Mouse (Mus musculus) neural tube, embryonic 13.5 days (tissue): ENCODE data around the gene Orm1. TPM values are rescaled to one million over a fixed set of nuclear protein-coding genes. Genes with fewer than 3 reads are reported as not detected.

Experiments
- ATAC-seq: fragments of 200-750 bp; cut with Nextera tagmentation; 2 replicates; pipeline ENCODE4 v1.8.0; 2017; ENCODE audit warnings: low read depth, mild to moderate bottlenecking, moderate TSS enrichment, moderate library complexity
- H3K27ac ChIP-seq: fragments of 300-500 bp; sonication (generic); replicated peaks from 2 replicates; pipeline ENCODE4 v1.5.1; 2015; ENCODE audit warnings: moderate library complexity, mild to moderate bottlenecking, inconsistent platforms
- H3K27me3 ChIP-seq: fragments of 300-500 bp; sonication (generic); 2 replicates; pipeline ENCODE4 v1.6.1; 2015; ENCODE audit warnings: mild to moderate bottlenecking, inconsistent platforms
- H3K36me3 ChIP-seq: fragments of 300-500 bp; sonication (generic); 2 replicates; pipeline ENCODE4 v1.6.1; 2015; ENCODE audit warnings: mild to moderate bottlenecking, inconsistent platforms
- H3K4me1 ChIP-seq: fragments of 300-500 bp; sonication (generic); replicated peaks from 2 replicates; pipeline ENCODE4 v1.6.1; 2015; ENCODE audit warnings: inconsistent platforms
- H3K4me2 ChIP-seq: fragments of 300-500 bp; sonication (generic); 2 replicates; pipeline ENCODE4 v1.6.1; 2015; ENCODE audit warnings: inconsistent platforms, mild to moderate bottlenecking, moderate library complexity
- H3K4me3 ChIP-seq: fragments of 300-500 bp; sonication (generic); 2 replicates; pipeline ENCODE4 v1.5.1; 2015; ENCODE audit warnings: mild to moderate bottlenecking, inconsistent platforms
- H3K9ac ChIP-seq: fragments of 300-500 bp; sonication (generic); 2 replicates; pipeline ENCODE4 v1.6.1; 2015; ENCODE audit warnings: moderate library complexity, mild to moderate bottlenecking, inconsistent platforms
- H3K9me3 ChIP-seq: fragments of 300-500 bp; sonication (generic); 2 replicates; pipeline ENCODE4 v1.6.1; 2016; ENCODE audit warnings: inconsistent platforms
- WGBS: fragments of 180-500 bp; shearing (Covaris S2); methylation state at CpG from one replicate; pipeline ENCODE4 v1.1.7; 2015; 5-methylcytosine and 5-hydroxymethylcytosine counted together
- polyA plus RNA-seq: library from polyadenylated mRNA; unstranded; fragments of >200 nt; fragmentation: Nextera tagmentation; extraction: Ambion mirVana; gene quantifications from 2 replicates; pipeline ENCODE4 v1.2.1, GENCODE M21; 2015

Gene Orm1
- polyA plus RNA-seq, 1 experiment from 2014 or later, result not detected

DNA sequence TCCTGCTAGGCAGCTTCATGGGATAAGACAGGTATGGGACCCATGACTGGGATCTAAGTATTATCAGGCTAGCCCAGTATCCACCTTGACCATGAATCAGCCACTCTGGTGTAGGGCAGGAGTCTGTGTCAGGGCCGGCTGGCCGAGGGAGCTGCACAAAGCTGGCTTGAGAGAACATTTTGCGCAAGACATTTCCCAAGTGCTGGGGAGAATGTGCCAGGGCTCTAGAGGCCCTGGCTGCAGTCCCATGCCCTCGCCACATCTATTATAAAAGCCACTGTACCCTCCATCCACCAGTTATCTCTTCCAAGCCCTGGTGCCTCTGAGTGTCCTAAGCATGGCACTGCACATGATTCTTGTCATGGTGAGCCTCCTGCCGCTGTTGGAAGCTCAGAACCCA lies 17.8 kb downstream of the Orm1 start, which contains the start of gene Orm2:
Gene Orm2 (plus strand): TSS at position 300 of the 400 bp plus-strand sequence.
- Histone ChIP-seq H3K36me3 (0 out of 2 replicates have a peak, but pooled peaks cover 1% of the 10 kb centered on the region), H3K4me1 (peaks cover 8% of the 10 kb centered on the region), H3K4me3 (no peak within 1 kb of the TSS), H3K9ac (no peak within 1 kb of the TSS), H3K27ac (no peak within 1 kb of the TSS), H3K4me2 (no peak within 1 kb of the TSS), H3K9me3 (no peaks in the 10 kb centered on the region), H3K27me3 (no peaks in the 10 kb centered on the region)
- no peak for ATAC-seq
- 91% methylated on average over 5 of the region's 5 CpGs for WGBS

DNA sequence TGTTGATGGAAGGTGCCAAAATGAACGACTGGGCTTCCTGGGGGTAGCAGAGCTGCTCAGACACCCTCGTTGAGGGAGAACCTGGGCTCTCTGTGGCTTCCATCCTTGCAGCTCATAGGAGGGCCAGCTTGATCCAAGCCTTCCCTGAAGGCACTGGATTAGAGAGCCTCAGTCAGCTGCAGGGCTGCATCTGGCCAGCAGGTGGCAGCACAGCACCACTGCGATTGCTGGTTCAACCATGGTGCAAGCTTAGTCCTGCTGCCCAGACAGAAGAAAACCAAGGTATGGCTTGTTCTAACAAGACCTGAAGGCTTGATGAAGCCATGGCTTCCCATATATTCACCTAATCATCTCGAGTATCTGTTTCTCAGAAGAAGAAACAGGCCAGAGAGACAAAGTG lies 24.2 kb downstream of the Orm1 start:
- 16% methylated on average over 4 of the region's 4 CpGs for WGBS

DNA sequence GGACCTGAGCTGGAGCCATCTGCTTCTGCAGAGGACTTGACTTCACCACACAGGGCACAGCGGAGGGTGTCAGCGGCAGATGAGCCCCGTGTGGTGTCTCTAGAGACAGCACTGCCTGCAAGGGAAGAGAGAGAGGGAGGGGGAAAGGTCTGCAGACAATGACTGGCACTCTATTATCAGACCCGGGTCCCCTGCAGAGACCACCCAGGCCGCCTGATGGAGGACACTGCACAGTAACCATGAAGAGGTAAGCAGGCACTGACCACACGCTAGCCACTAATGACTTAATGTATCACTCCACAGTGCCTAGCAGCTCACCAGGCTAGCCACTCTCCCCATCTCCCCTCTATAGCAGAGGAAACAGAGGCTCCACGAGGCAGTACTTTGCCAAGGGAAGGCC lies 26.5 kb downstream of the Orm1 start:
- Histone ChIP-seq H3K36me3 (peaks cover 32% of the 10 kb centered on the region; the same call in 1 of the 2 replicates), H3K27ac (no peak overlapping the region)
- 30% methylated on average over 7 of the region's 7 CpGs for WGBS

More for the DNA sequence above, 24.2 kb downstream of the Orm1 start:
- no peaks in the 10 kb centered on the region; the same call in 1 of the 2 replicates for H3K4me1 ChIP-seq
- H3K4me3 ChIP-seq, result no peak overlapping the region
- peaks cover 19% of the 10 kb centered on the region; the same call in 1 of the 2 replicates for H3K36me3 ChIP-seq
- no peak overlapping the region for H3K9ac ChIP-seq
- H3K9me3 ChIP-seq, result no peaks in the 10 kb centered on the region
- H3K4me2 ChIP-seq, result no peak overlapping the region
- H3K27me3 ChIP-seq, result no peaks in the 10 kb centered on the region
- no peak overlapping the region for H3K27ac ChIP-seq
- ATAC-seq, result 0 out of 2 replicates have a peak, but pooled peaks have one; percentile 44

GRCm38 (mm10) chr4:63371890-63372289 lies 27.5 kb downstream of the Orm1 start:
- H3K4me1 ChIP-seq, result no peaks in the 10 kb centered on the region; the same call in 1 of the 2 replicates
- H3K4me3 ChIP-seq, result no peak overlapping the region
- H3K27me3 ChIP-seq, result no peaks in the 10 kb centered on the region
- H3K36me3 ChIP-seq, result peaks cover 39% of the 10 kb centered on the region
- H3K27ac ChIP-seq, result no peak overlapping the region
- H3K9me3 ChIP-seq, result no peaks in the 10 kb centered on the region
- ATAC-seq, result no peak
- H3K9ac ChIP-seq, result no peak overlapping the region
- H3K4me2 ChIP-seq, result no peak overlapping the region
- WGBS, result 69% methylated on average over 3 of the region's 3 CpGs

More for the DNA sequence above, 26.5 kb downstream of the Orm1 start:
- no peak for ATAC-seq
- Histone ChIP-seq H3K9ac (no peak overlapping the region), H3K4me2 (no peak overlapping the region), H3K4me3 (no peak overlapping the region), H3K27me3 (no peaks in the 10 kb centered on the region), H3K9me3 (no peaks in the 10 kb centered on the region), H3K4me1 (no peaks in the 10 kb centered on the region; the same call in 1 of the 2 replicates)

DNA sequence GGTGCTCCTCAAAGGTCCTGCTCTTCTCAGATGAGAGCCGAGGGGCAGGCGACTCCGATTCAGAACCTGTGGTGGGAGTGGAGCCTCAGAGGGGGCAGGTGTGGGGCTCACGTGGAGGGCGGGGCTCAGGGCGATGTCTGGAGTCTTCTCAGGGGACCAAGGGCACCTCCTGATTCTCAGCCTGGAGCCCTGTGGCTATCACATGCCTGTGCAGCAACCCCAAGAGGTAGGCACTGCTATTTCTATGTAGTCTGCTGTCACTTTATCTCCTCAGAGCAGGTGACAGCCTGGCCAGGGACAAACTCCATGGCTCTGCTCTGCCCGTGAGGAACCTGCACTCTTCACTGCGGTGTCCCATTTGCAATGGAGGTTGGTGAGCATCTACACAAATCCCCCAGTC lies 29.0 kb downstream of the Orm1 start:
- ATAC-seq, result no peak
- no peak overlapping the region for H3K4me3 ChIP-seq
- H3K9me3 ChIP-seq, result no peaks in the 10 kb centered on the region
- H3K27ac ChIP-seq, result no peak overlapping the region
- H3K4me1 ChIP-seq, result no peaks in the 10 kb centered on the region; the same call in 1 of the 2 replicates
- H3K27me3 ChIP-seq, result no peaks in the 10 kb centered on the region
- no peak overlapping the region for H3K4me2 ChIP-seq
- H3K9ac ChIP-seq, result no peak overlapping the region
- WGBS, result 92% methylated on average over 8 of the region's 8 CpGs
- H3K36me3 ChIP-seq, result peaks cover 41% of the 10 kb centered on the region

GRCm38 (mm10) chr4:63374331-63374730 lies 30.0 kb downstream of the Orm1 start:
- Histone ChIP-seq H3K27ac (no peak overlapping the region), H3K4me3 (no peak overlapping the region), H3K36me3 (peaks cover 50% of the 10 kb centered on the region), H3K9ac (no peak overlapping the region), H3K9me3 (no peaks in the 10 kb centered on the region), H3K27me3 (no peaks in the 10 kb centered on the region), H3K4me1 (no peaks in the 10 kb centered on the region; the same call in 1 of the 2 replicates), H3K4me2 (no peak overlapping the region)
- ATAC-seq, result no peak
- 80% methylated on average over 12 of the region's 12 CpGs for WGBS

DNA sequence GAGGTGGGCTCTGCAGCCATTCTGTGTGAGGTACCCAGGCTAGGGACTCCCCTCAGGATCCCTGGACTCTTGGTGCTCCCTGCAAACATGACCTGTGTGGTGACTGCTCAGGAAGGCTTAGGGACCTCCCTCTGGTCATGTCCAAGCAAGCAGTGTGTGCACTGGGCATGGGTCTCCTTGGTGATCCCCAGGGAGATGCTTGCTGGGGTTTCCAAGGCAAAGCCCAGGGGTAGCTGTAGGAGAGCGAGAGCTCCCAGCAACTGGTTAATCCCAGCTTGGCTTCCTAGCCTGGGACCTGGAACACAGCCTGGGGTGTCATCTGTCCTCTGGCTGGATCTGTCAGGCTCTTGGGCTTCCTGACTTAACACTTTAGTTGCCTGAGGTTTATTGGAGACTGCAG lies 31.0 kb downstream of the Orm1 start:
- no peak overlapping the region for H3K27ac ChIP-seq
- no peaks in the 10 kb centered on the region for H3K27me3 ChIP-seq
- no peaks in the 10 kb centered on the region for H3K4me1 ChIP-seq
- 87% methylated on average over 1 of the region's 1 CpGs for WGBS
- no peak overlapping the region for H3K4me2 ChIP-seq
- no peak for ATAC-seq
- H3K4me3 ChIP-seq, result no peak overlapping the region
- no peaks in the 10 kb centered on the region for H3K9me3 ChIP-seq
- H3K36me3 ChIP-seq, result peaks cover 61% of the 10 kb centered on the region
- H3K9ac ChIP-seq, result no peak overlapping the region

GRCm38 (mm10) chr4:63377483-63377882 lies 33.1 kb downstream of the Orm1 start:
- WGBS, result 69% methylated on average over 7 of the region's 7 CpGs
- H3K27me3 ChIP-seq, result no peaks in the 10 kb centered on the region
- no peak overlapping the region for H3K4me2 ChIP-seq
- H3K4me1 ChIP-seq, result no peaks in the 10 kb centered on the region
- no peak overlapping the region for H3K27ac ChIP-seq
- ATAC-seq, result no peak
- H3K36me3 ChIP-seq, result peaks cover 77% of the 10 kb centered on the region
- no peaks in the 10 kb centered on the region for H3K9me3 ChIP-seq
- no peak overlapping the region for H3K4me3 ChIP-seq
- H3K9ac ChIP-seq, result no peak overlapping the region

GRCm38 (mm10) chr4:63382676-63383369 lies 38.5 kb downstream of the Orm1 start:
- Histone ChIP-seq H3K4me1 (peaks cover 7% of the 10 kb centered on the region), H3K27me3 (no peaks in the 10 kb centered on the region), H3K4me3 (no peak overlapping the region), H3K9me3 (no peaks in the 10 kb centered on the region), H3K27ac (no peak overlapping the region), H3K4me2 (no peak overlapping the region), H3K36me3 (peaks cover 53% of the 10 kb centered on the region), H3K9ac (no peak overlapping the region)
- WGBS, result 84% methylated on average over 4 of the region's 4 CpGs
- no peak for ATAC-seq

DNA sequence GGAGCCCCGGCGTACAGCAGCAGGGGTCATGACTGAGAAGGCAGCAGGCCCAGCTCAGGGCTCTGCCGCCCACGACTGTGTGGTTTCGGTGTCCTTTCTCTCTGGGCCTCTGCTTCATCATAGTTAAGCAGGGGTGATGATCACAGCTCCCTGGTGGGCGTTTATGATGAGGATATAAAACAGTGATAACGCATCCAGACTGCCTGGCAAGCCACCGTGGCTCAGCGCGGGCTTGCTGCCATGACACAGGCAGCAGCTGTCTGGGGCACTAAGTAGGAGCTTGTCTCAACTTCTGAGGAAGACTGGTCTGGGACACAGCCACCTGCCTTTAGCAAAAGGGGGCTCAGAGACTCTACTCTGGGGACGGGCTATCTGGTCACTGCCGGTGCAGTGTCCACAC lies 39.1 kb downstream of the Orm1 start:
- Histone ChIP-seq H3K9ac (no peak overlapping the region), H3K27me3 (no peaks in the 10 kb centered on the region), H3K4me2 (no peak overlapping the region), H3K4me3 (no peak overlapping the region), H3K36me3 (peaks cover 47% of the 10 kb centered on the region), H3K27ac (no peak overlapping the region), H3K4me1 (peaks cover 14% of the 10 kb centered on the region), H3K9me3 (no peaks in the 10 kb centered on the region)
- WGBS, result 63% methylated on average over 12 of the region's 12 CpGs
- no peak for ATAC-seq

DNA sequence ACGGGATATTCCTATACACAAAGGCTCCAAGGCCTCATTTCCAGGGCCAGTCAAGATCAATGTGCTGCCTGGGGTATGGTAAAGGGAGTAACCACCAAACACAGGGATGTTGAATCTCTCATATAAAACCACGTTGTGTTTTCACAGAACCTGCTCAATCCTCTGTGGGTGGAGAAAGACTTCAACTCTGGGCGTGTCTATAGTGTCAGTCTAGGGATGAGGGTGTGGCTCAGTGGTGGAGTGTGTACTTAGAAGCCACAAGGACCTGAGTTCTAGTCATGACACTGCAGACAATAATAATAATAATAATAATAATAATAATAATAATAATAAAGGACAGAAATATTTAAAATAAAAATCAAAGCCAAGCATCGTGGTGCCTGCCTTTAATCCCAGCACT lies 39.9 kb downstream of the Orm1 start:
- Histone ChIP-seq H3K4me2 (no peak overlapping the region), H3K27me3 (no peaks in the 10 kb centered on the region), H3K9ac (no peak overlapping the region), H3K9me3 (no peaks in the 10 kb centered on the region), H3K27ac (no peak overlapping the region), H3K4me1 (peaks cover 22% of the 10 kb centered on the region), H3K4me3 (no peak overlapping the region), H3K36me3 (peaks cover 39% of the 10 kb centered on the region)
- 92% methylated on average over 4 of the region's 4 CpGs for WGBS
- no peak for ATAC-seq

DNA sequence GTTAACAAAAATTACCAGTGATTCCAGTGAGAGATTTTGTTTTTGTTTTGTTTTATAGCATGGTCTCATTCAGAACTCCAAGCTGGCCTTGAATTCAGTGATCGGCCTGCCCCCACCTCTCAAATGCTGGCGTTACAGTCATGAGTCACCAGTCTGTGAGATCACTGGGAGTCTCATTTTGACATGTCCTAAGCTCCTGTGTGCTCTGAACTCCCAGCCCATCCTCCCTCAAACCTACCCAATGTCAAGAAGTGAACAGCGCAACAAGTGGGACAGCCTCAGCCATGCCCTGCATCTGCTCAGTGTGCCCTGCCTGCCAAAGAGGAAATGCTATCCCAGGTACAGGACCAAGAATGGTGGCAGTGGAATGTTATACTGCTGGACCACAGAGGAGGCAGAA lies 40.9 kb downstream of the Orm1 start:
- Histone ChIP-seq H3K36me3 (peaks cover 29% of the 10 kb centered on the region), H3K27ac (no peak overlapping the region), H3K27me3 (no peaks in the 10 kb centered on the region), H3K4me1 (peaks cover 32% of the 10 kb centered on the region), H3K9ac (no peak overlapping the region), H3K4me2 (no peak overlapping the region), H3K4me3 (no peak overlapping the region), H3K9me3 (no peaks in the 10 kb centered on the region)
- no peak for ATAC-seq
- WGBS, result 91% methylated on average over 3 of the region's 3 CpGs

- Histone ChIP-seq H3K27ac (no peak overlapping the region), H3K36me3 (peaks cover 24% of the 10 kb centered on the region), H3K4me3 (no peak overlapping the region), H3K9ac (no peak overlapping the region), H3K4me2 (no peak overlapping the region), H3K9me3 (no peaks in the 10 kb centered on the region), H3K27me3 (no peaks in the 10 kb centered on the region), H3K4me1 (peaks cover 35% of the 10 kb centered on the region)
- WGBS, result 81% methylated on average over 11 of the region's 11 CpGs
- ATAC-seq, result no peak
These were observed 41.4 kb downstream of the Orm1 start for GRCm38 (mm10) chr4:63385784-63386183.
